Mouse (Mus musculus) B cell, adult (primary cell): Measurements from ENCODE around the gene Itgb4. TPM values are rescaled to one million over a fixed set of nuclear protein-coding genes. Genes with fewer than 3 reads are reported as not detected.

Experiments used
- total RNA-seq: library from RNA; stranded (reverse); gene quantifications from 4 replicates; pipeline ENCODE4 v1.2.4, GENCODE M21; 2023; ENCODE audit not compliant: inconsistent age

The Itgb4 gene
- 0.19 to 1.2 TPM (median 0.44 TPM) in 4 replicates for total RNA-seq

DNA sequence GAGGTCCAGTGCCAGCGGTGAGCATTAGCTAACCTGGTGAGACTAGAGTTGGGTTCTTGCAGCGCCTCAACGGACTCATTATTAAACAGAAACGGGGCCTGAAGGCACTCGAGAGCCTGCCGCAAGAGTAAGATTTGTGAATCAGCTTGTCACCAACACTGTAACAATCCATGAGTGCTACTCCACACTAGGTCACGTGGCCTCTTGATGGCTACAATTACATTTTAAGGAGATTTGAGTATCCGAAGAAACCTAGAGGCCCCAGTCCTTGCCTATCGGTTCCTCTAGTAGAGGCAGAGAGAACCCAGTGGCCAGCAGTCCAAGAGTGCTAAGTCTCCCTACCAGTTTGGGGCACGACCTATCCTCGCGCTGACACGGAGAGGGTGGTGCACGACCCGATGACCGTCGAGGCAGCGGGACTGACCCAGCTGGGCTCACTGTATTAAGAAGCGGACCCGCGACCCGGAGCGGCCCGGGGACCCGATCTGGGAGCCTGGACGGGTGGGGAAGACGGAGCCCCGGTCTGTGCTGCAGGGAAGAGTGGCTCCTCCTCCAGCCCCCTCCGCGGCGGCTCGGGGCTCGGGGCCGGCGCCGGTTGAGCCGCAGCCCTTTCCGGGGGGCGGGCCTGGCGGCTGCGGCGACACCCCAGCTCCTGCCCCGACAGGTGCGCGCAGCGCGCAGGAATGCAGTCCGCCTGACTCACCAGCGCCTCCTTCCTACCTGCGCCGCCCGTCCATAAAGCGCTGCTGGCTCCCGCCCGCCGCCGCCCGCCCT is at the start of gene Itgb4:
Itgb4 (plus strand) TSS at position 401 of the 774 bp plus-strand sequence.

DNA sequence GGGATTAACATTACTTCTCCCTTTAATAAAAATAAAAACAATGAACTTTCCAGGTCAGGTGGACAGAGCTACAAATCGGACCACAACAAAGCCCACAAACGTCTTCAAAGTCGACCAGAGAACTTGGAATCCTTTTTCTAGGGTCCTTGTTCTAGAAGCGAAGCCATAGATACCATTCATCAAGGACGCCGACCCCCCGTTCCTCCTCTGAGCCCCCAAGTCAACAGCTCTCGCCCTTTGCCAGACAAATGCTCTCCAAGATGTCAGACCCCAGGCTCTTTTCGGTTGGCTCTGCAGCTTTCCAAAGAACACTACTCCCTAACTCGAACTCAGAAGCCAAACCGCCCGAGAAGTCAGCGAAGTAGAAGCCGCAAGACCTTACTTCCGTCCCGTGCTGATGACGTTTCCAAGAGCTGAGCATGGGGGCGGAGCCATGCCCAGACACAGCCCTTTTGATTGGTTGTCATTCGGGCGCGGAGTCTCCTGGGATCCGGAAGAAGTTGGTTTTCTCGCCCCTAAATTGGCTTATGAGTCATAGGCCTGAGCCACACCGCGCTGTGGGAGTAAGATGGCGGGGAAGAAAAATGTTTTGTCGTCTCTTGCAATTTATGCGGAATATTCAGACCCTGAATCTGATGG is 41.3 kb upstream of the Itgb4 start, which contains the start of the genes Sap30bp and Recql5:
Sap30bp (plus strand) TSS at position 175 of the 639 bp plus-strand sequence.
Recql5 (minus strand) TSS at position 370 of the 639 bp plus-strand sequence.

DNA sequence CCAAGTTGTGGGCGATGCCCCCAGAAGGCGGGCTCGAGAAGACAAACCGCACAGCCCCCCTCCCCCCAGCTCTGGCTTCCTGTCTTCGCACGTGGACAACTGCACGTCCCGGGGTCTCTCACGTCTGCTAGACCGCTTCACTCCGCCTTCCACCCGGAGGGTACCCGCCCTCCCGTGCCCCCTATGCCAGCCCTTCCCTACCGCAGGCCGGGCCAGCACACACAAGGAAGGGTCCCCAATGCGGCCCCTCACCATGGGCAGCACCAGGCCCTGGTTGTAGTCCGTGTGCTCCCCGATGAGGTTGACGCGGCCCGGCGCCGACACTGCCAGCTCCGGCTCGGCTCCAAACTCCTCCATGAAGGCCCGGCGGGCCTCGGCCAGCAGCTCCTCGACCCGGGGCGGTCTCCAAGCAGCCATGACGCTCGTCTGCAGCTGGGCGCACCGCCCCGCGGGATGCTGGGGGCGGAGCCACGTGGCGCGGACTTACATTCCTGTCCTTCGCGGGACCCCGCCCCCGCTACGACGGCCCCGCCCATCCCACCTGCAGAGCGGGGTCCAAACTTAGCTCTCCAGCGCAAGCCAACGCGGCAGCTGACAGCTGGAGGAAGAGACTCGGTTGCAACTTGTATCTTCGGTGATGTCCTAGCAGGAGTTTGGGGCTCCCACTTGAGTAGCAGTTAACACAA is 37.9 kb downstream of the Itgb4 start, which contains the start of gene Galk1:
Galk1 (minus strand) TSS at position 458 of the 686 bp plus-strand sequence.

DNA sequence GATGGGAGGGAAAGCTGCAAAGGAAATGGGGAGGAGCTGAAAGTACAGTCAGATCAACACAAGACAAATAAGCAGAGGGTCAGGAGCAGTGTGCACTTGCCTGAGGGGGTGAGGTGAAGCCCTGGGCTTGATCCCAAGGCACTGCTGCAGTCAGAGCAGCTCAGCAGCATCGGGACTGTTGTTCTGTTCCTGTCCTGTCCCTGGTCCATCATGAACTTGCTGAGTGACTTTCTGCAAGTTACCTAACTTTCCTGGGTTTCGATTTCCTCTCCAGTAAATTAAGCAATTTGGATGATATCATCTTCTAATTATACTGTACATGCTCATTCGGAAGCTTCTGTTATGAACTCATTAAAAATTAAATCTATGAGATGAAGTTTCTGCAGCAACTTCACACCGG is 53.2 kb downstream of the Itgb4 start, which contains the start of gene H3f3b:
H3f3b (minus strand) TSS at position 207 of the 400 bp plus-strand sequence.

DNA sequence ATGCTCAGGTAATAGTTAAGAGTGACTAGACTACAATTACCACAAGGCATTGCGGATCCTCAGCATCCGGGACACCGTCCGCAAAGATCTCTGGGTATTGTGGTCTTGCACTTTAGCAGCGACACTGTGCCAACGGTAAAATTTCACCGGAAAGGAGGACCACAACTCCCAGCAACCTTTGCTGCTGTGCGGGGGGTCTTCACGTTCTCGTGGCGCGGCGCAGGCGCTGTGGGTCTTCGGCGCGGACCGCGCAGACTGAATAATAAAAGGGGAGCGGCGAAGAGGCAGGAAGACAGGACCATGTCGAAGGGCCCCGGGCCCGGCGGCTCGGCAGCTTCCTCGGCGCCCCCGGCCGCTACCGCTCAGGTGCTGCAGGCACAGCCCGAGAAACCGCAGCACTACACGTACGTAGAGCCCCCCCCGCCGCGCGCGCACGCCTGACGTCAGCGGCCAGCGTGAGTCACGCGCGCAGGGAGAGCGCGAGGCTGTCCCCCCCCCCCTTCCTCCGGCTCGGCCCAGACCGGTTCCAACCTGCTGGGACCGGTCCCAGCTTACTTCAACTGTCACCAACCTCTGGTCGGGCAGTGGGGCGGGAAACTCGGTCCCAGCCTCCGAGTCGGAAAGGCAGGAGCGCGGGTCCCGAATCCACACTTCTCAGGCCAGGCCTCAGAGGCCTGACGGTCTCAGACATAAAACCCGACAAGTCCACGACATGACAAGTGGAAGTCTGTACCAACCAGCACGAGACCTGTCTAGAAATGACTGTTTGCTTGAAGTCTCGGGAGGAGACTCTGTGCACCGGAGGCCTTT is 55.8 kb downstream of the Itgb4 start, which contains the start of gene Unk:
Unk (plus strand) TSS at position 235 of the 810 bp plus-strand sequence.

Other genes starting within 250 kb of the Itgb4 start
- 51.4 to 54.2 TPM (median 52.6 TPM) in 4 replicates for gene Tmem94, start 209.3 kb upstream of the Itgb4 start, total RNA-seq
- 3.4 to 5.3 TPM (median 3.9 TPM) in 4 replicates for gene Caskin2, start 161.1 kb upstream of the Itgb4 start, total RNA-seq
- gene Tsen54, start 160.0 kb upstream of the Itgb4 start, total RNA-seq, result 24.2 to 40.5 TPM (median 36.9 TPM) in 4 replicates
- 22.7 to 31.1 TPM (median 26.4 TPM) in 4 replicates for gene Llgl2, start 150.7 kb upstream of the Itgb4 start, total RNA-seq
- gene Myo15b, start 116.3 kb upstream of the Itgb4 start, total RNA-seq, result 0.42 to 0.63 TPM (median 0.51 TPM) in 3 of 4 replicates, not detected in the other
- not detected in 4 replicates for gene Smim5, start 74.7 kb upstream of the Itgb4 start, total RNA-seq
- gene Smim6, start 62.7 kb upstream of the Itgb4 start, total RNA-seq, result not detected in 4 replicates
- 40.8 to 57.3 TPM (median 51.2 TPM) in 4 replicates for gene Sap30bp, start 41.4 kb upstream of the Itgb4 start, total RNA-seq
- gene Recql5, start 41.2 kb upstream of the Itgb4 start, total RNA-seq, result 62.1 to 67.9 TPM (median 67.1 TPM) in 4 replicates
- 16.3 to 20.2 TPM (median 18.7 TPM) in 4 replicates for gene Galk1, start 38.0 kb downstream of the Itgb4 start, total RNA-seq
- 3,106 to 3,747 TPM (median 3,372 TPM) in 4 replicates for gene H3f3b, start 53.3 kb downstream of the Itgb4 start, total RNA-seq
- 71.4 to 82.5 TPM (median 80.3 TPM) in 4 replicates for gene Unk, start 55.6 kb downstream of the Itgb4 start, total RNA-seq
- gene Unc13d, start 103.3 kb downstream of the Itgb4 start, total RNA-seq, result 58.7 to 68.2 TPM (median 59.6 TPM) in 4 replicates
- gene Wbp2, start 112.3 kb downstream of the Itgb4 start, total RNA-seq, result 249 to 307 TPM (median 282 TPM) in 4 replicates
- 0.54 to 1.4 TPM (median 0.57 TPM) in 3 of 4 replicates, not detected in the other for gene Trim47, start 152.5 kb downstream of the Itgb4 start, total RNA-seq
- 35.0 to 42.1 TPM (median 37.0 TPM) in 4 replicates for gene Trim65, start 156.4 kb downstream of the Itgb4 start, total RNA-seq
- 53.7 to 79.8 TPM (median 64.1 TPM) in 4 replicates for gene Mrpl38, start 164.2 kb downstream of the Itgb4 start, total RNA-seq
- 37.5 to 41.8 TPM (median 39.2 TPM) in 4 replicates for gene Fbf1, start 193.5 kb downstream of the Itgb4 start, total RNA-seq
- 43.7 to 50.4 TPM (median 47.7 TPM) in 4 replicates for gene Ten1, start 224.1 kb downstream of the Itgb4 start, total RNA-seq
- gene Acox1, start 224.3 kb downstream of the Itgb4 start, total RNA-seq, result 22.1 to 31.2 TPM (median 24.6 TPM) in 4 replicates